Mouse (Mus musculus) NIH3T3 (cell line): ENCODE results near the gene Akna.

Experiments
- DNase-seq: peaks from one replicate; pipeline ENCODE4 v3.0.0-alpha.2; 2012; ENCODE audit warnings: low read depth

The Akna gene

GRCm38 (mm10) chr4:63403040-63403959, at the start of gene Akna:
Gene Akna, minus strand, starts transcription at chr4:63403354.
- peak; percentile 100 for DNase-seq

GRCm38 (mm10) chr4:63452555-63452954, 49.4 kb upstream of the Akna start:
- peak; percentile 84 for DNase-seq

GRCm38 (mm10) chr4:63450551-63450950, 47.4 kb upstream of the Akna start:
- DNase-seq, result no peak

GRCm38 (mm10) chr4:63444362-63445066, 41.4 kb upstream of the Akna start:
- DNase-seq, result no peak

GRCm38 (mm10) chr4:63443101-63443500, 39.9 kb upstream of the Akna start:
- DNase-seq, result no peak

- no peak for DNase-seq
Observed at GRCm38 (mm10) chr4:63441616-63442015, 38.5 kb upstream of the Akna start.

- no peak for DNase-seq
Observed at GRCm38 (mm10) chr4:63440262-63440661, 37.1 kb upstream of the Akna start.

- no peak for DNase-seq
Observed at GRCm38 (mm10) chr4:63437968-63438367, 34.8 kb upstream of the Akna start.

- no peak for DNase-seq
Observed at GRCm38 (mm10) chr4:63437119-63437815, 34.1 kb upstream of the Akna start.

GRCm38 (mm10) chr4:63435402-63435801, 32.2 kb upstream of the Akna start:
- DNase-seq, result no peak

GRCm38 (mm10) chr4:63431098-63431497, 27.9 kb upstream of the Akna start:
- no peak for DNase-seq

GRCm38 (mm10) chr4:63430357-63430756, 27.2 kb upstream of the Akna start:
- no peak for DNase-seq

GRCm38 (mm10) chr4:63426308-63426707, 23.2 kb upstream of the Akna start:
- DNase-seq, result no peak

- no peak for DNase-seq
Observed at GRCm38 (mm10) chr4:63423811-63424210, 20.7 kb upstream of the Akna start.

GRCm38 (mm10) chr4:63423231-63423630, 20.1 kb upstream of the Akna start:
- no peak for DNase-seq

GRCm38 (mm10) chr4:63420143-63420920, 17.2 kb upstream of the Akna start:
- DNase-seq, result peak; percentile 62

- no peak for DNase-seq
Observed at GRCm38 (mm10) chr4:63418270-63418669, 15.1 kb upstream of the Akna start.

GRCm38 (mm10) chr4:63417318-63417957, 14.3 kb upstream of the Akna start:
- peak; percentile 95 for DNase-seq

- DNase-seq, result no peak
Observed at GRCm38 (mm10) chr4:63414951-63415350, 11.8 kb upstream of the Akna start.

- no peak for DNase-seq
Observed at GRCm38 (mm10) chr4:63411222-63411621, 8.1 kb upstream of the Akna start.

- peak; percentile 96 for DNase-seq
Observed at GRCm38 (mm10) chr4:63410583-63410934, 7.4 kb upstream of the Akna start.
